Mouse (Mus musculus) olfactory bulb, adult 2 months (tissue): ENCODE data around the gene Gopc.

Experiments used
- CTCF ChIP-seq: fragments of 200-500 bp; IDR thresholded peaks from 2 replicates; pipeline ENCODE4 v1.5.1; 2012; ENCODE audit warnings: low read depth, mild to moderate bottlenecking, low read length, moderate library complexity; ENCODE audit not compliant: insufficient read depth
- POLR2A ChIP-seq: fragments of 200-500 bp; IDR thresholded peaks from 2 replicates; pipeline ENCODE4 v1.6.1; 2012; ENCODE audit warnings: mild to moderate bottlenecking, low read depth, low read length, moderate library complexity; ENCODE audit not compliant: insufficient read depth

- TF ChIP-seq POLR2A (no peak), CTCF (no peak)
Measured at GRCm38 (mm10) chr10:52396647-52397046, 14.7 kb upstream of the Gopc start.
